Mouse (Mus musculus) bone marrow macrophage, adult 2 months (primary cell): ENCODE results near the gene Sirt6.

Experiments
- CTCF ChIP-seq: IDR thresholded peaks from 2 replicates; pipeline ENCODE4 v1.5.1; 2012; ENCODE audit warnings: low read depth, mild to moderate bottlenecking, low read length, moderate library complexity
- POLR2A ChIP-seq: IDR thresholded peaks from 2 replicates; pipeline ENCODE4 v1.6.1; 2012; ENCODE audit warnings: mild to moderate bottlenecking, low read depth, low read length, borderline replicate concordance

DNA sequence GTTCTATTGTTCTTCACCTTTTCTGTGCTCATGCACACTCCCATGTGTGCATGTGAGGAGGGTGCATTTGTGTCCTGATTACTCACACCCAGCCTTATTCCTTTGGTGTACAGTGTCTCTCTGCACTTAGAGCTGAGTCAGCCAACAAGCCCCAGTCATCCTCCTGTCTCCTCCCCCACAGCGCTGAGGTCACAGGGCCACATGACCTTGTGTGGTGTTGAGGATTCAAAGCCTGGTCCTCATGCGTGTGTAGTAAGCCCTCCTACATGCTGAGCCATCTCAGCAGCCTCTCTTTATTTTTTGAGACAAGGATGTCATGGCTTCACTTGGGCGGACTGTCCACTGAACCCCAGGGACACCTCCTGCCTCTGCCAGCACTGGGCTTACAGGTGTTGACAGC is 14.8 kb downstream of the Sirt6 start:
- TF ChIP-seq CTCF (no peak), POLR2A (no peak)
